Mouse (Mus musculus): ENCODE data around the gene Vmn1r3. TPM values are rescaled to one million over a fixed set of nuclear protein-coding genes. Genes with fewer than 3 reads are reported as not detected.

The Vmn1r3 gene
- polyA plus RNA-seq (2012; rRNA removed) = not detected in 2 replicates

GRCm38 (mm10) chr4:3185258-3185657 is at the start of gene Vmn1r3:
TSS of gene Vmn1r3 (minus strand) at chr4:3185358.

GRCm38 (mm10) chr4:3167020-3167419 is 18.1 kb downstream of the Vmn1r3 start, which contains the start of gene Vmn1r2:
TSS of gene Vmn1r2 (plus strand) at chr4:3167320.

Other genes with a start within 250 kb of the Vmn1r3 start
- gene Vmn1r2, start 18.0 kb downstream of the Vmn1r3 start, polyA plus RNA-seq (2012; rRNA removed) = not detected in 2 replicates